Mouse (Mus musculus) kidney, adult 11 months (tissue): ENCODE measurements around the gene Kctd11.

Source experiments
- DNase-seq: peaks from one replicate; pipeline ENCODE4 v3.0.0; 2022

The Kctd11 gene

GRCm38 (mm10) chr11:69912716-69913530, 31.7 kb upstream of the Kctd11 start:
- no peak for DNase-seq

- no peak for DNase-seq
These were observed 30.5 kb upstream of the Kctd11 start for GRCm38 (mm10) chr11:69911701-69912100.

GRCm38 (mm10) chr11:69910781-69911560, 29.8 kb upstream of the Kctd11 start:
- peak; percentile 87 for DNase-seq

- DNase-seq = no peak
These were observed 29.0 kb upstream of the Kctd11 start for GRCm38 (mm10) chr11:69910177-69910576.

- DNase-seq = no peak
These were observed 28.0 kb upstream of the Kctd11 start for GRCm38 (mm10) chr11:69909174-69909573.

- peak; percentile 97 for DNase-seq
These were observed 27.4 kb upstream of the Kctd11 start for GRCm38 (mm10) chr11:69908645-69909044.

GRCm38 (mm10) chr11:69904311-69904710, 23.1 kb upstream of the Kctd11 start:
- no peak for DNase-seq

GRCm38 (mm10) chr11:69902972-69903371, 21.8 kb upstream of the Kctd11 start:
- DNase-seq = no peak

- no peak for DNase-seq
These were observed 20.8 kb upstream of the Kctd11 start for GRCm38 (mm10) chr11:69901993-69902392.

GRCm38 (mm10) chr11:69901406-69901846, 20.2 kb upstream of the Kctd11 start:
- peak; percentile 98 for DNase-seq

GRCm38 (mm10) chr11:69900471-69901405, 19.5 kb upstream of the Kctd11 start, which contains the start of the genes 2810408A11Rik and Neurl4:
TSS of gene 2810408A11Rik (minus strand) at chr11:69900987.
TSS of gene Neurl4 (plus strand) at chr11:69901072.
- DNase-seq = peak; percentile 95

- no peak for DNase-seq
These were observed 18.7 kb upstream of the Kctd11 start for GRCm38 (mm10) chr11:69899870-69900269.

- DNase-seq = no peak
These were observed 14.1 kb upstream of the Kctd11 start, which contains the start of gene Acap1 for GRCm38 (mm10) chr11:69895291-69895690. TSS of gene Acap1 (minus strand) at chr11:69895539.

- no peak for DNase-seq
These were observed 13.5 kb upstream of the Kctd11 start for GRCm38 (mm10) chr11:69894671-69895070.

- no peak for DNase-seq
These were observed 10.3 kb upstream of the Kctd11 start for GRCm38 (mm10) chr11:69891482-69891881.

GRCm38 (mm10) chr11:69886907-69887635, 5.9 kb upstream of the Kctd11 start:
- no peak for DNase-seq

- no peak for DNase-seq
These were observed 3.5 kb upstream of the Kctd11 start for GRCm38 (mm10) chr11:69884663-69885062.

- no peak for DNase-seq
These were observed 3.0 kb upstream of the Kctd11 start for GRCm38 (mm10) chr11:69884240-69884639.

GRCm38 (mm10) chr11:69883527-69884151, 2.4 kb upstream of the Kctd11 start:
- no peak for DNase-seq

GRCm38 (mm10) chr11:69883066-69883465, 1.9 kb upstream of the Kctd11 start:
- DNase-seq = no peak
